28 mouse cellular contexts compared by ENCODE assay signal in the genomic region with DNA sequence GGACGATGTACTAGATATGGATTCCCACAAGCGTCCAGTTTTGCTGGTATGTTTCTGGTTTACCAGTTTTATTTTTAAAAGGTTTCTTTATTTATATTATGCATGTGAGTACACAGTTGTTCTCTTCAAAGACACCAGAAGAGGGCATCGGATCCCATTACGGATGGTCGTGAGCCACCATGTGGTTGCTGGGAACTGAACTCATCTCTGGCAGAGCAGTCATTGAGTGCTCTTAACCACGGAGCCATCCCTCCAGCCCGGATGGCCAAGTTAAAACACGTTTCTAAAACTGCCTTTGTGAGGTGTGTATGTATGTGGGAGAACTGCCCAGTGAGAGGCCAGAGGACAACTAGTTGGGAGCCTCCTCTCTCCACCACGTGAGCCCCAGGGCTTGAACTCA. TPM values are rescaled to one million over a fixed set of nuclear protein-coding genes. Genes with fewer than 3 reads are reported as not detected.
DNase-seq lines count a peak whose midpoint lies in the region; ATAC-seq and TF ChIP-seq lines count a peak whose summit lies in the region.
"Had no signal": no experiment of that assay in that cellular context is flagged by ENCODE, and none has a peak within 500 bp of the region (broad histone marks: within the 10 kb centered on the region; RNA-seq: fewer than 3 reads in every experiment).

No protein-coding gene starts in this region.

- no peak overlapping the region for H3K27ac ChIP-seq in forebrain, postnatal 0 days (ENCODE audit: low read depth, low read length)
- H3K27ac ChIP-seq in forebrain, embryonic 10.5 days, result no peak overlapping the region
- H3K27ac ChIP-seq in liver, adult 2 months (replicated peaks; ENCODE audit: insufficient read depth, low read depth, low read length), result no peak overlapping the region
- H3K27ac ChIP-seq in liver, postnatal 0 days (ENCODE audit: low read depth), result no peak overlapping the region
- H3K27ac ChIP-seq: heart, adult 2 months; heart, embryonic 13.5 days; hindbrain, embryonic 12.5 days; midbrain, embryonic 13.5 days; neural tube, embryonic 12.5 days had no signal

- TF ChIP-seq POLR2A in liver, adult 2 months (IDR thresholded peaks at IDR 0.05; ENCODE audit: extremely low read depth, insufficient read depth, low read length), result no peak

- no peaks in the 10 kb centered on the region for H3K9me3 ChIP-seq in forebrain, postnatal 0 days (ENCODE audit: low read length)
- no peaks in the 10 kb centered on the region for H3K9me3 ChIP-seq in forebrain, embryonic 10.5 days
- no peaks in the 10 kb centered on the region for H3K9me3 ChIP-seq in liver, postnatal 0 days (ENCODE audit: low read length)
- H3K9me3 ChIP-seq: heart, embryonic 13.5 days; hindbrain, embryonic 12.5 days; midbrain, embryonic 13.5 days; neural tube, embryonic 12.5 days had no signal

- no peak for DNase-seq in forebrain, postnatal 0 days
- no peak for DNase-seq in forebrain, embryonic 10.5 days (ENCODE audit: extremely low spot score, low spot score)
- peak; percentile 29 for DNase-seq in liver, adult 2 months (ENCODE audit: extremely low read depth, low read depth, low spot score)
- no peak for DNase-seq in liver, postnatal 0 days
- peak; percentile 67 for DNase-seq in 416B (ENCODE audit: low read depth)
- peak; percentile 38 for DNase-seq in NIH3T3 (ENCODE audit: low read depth)
- DNase-seq in spleen, adult 12 weeks (ENCODE audit: low spot score), result no peak
- no peak for DNase-seq in adrenal gland, postnatal 36 days
- DNase-seq: adrenal gland, postnatal 10 days; B cell, adult 2 months; cerebellum, adult 8-10 months; gastrocnemius, postnatal 14 days; heart, adult 2 months; kidney, adult 8-10 months; kidney, postnatal 25 days; lung, postnatal 14 days; right cerebral cortex, postnatal 14 days; thymus, postnatal 14 days had no signal

- no peaks in the 10 kb centered on the region for H3K4me1 ChIP-seq in forebrain, postnatal 0 days (ENCODE audit: insufficient read depth)
- peaks cover 15% of the 10 kb centered on the region for H3K4me1 ChIP-seq in forebrain, embryonic 10.5 days
- no peaks in the 10 kb centered on the region for H3K4me1 ChIP-seq in liver, adult 2 months (ENCODE audit: control insufficient read depth, insufficient read depth, low read length)
- peaks cover 2% of the 10 kb centered on the region; the same call in 1 of the 2 replicates for H3K4me1 ChIP-seq in liver, postnatal 0 days (ENCODE audit: insufficient read depth)
- H3K4me1 ChIP-seq: neural tube, embryonic 12.5 days had no signal

- 67% methylated on average over 9 of the region's 9 CpGs for WGBS in forebrain, postnatal 0 days
- 73% methylated on average over 9 of the region's 9 CpGs for WGBS in forebrain, embryonic 10.5 days
- 53% methylated on average over 9 of the region's 9 CpGs for WGBS in liver, adult 2 months
- 54% methylated on average over 9 of the region's 9 CpGs for WGBS in liver, postnatal 0 days (ENCODE audit: insufficient replicate concordance)

- H3K4me2 ChIP-seq in forebrain, postnatal 0 days (ENCODE audit: low read depth), result no peak overlapping the region
- H3K4me2 ChIP-seq in liver, postnatal 0 days (ENCODE audit: low read depth, low read length), result no peak overlapping the region
- H3K4me2 ChIP-seq: heart, embryonic 13.5 days; hindbrain, embryonic 12.5 days; midbrain, embryonic 13.5 days; neural tube, embryonic 12.5 days had no signal

- H3K79me2 ChIP-seq in liver, adult 2 months (ENCODE audit: control insufficient read depth, insufficient read depth, low read length), result no peaks in the 10 kb centered on the region

- H3K9ac ChIP-seq in forebrain, postnatal 0 days, result no peak overlapping the region
- no peak overlapping the region for H3K9ac ChIP-seq in liver, adult 2 months (ENCODE audit: low read depth, low read length)
- H3K9ac ChIP-seq in liver, postnatal 0 days (replicated peaks), result no peak overlapping the region
- H3K9ac ChIP-seq: heart, embryonic 13.5 days; hindbrain, embryonic 12.5 days; midbrain, embryonic 13.5 days; neural tube, embryonic 12.5 days had no signal

- H3K27me3 ChIP-seq in forebrain, postnatal 0 days (ENCODE audit: insufficient read depth, low read length), result peaks cover 21% of the 10 kb centered on the region
- H3K27me3 ChIP-seq in forebrain, embryonic 10.5 days (ENCODE audit: poor library complexity, severe bottlenecking), result peaks cover 33% of the 10 kb centered on the region
- H3K27me3 ChIP-seq in liver, adult 2 months (ENCODE audit: control insufficient read depth, insufficient read depth, low read length), result peaks cover 7% of the 10 kb centered on the region
- peaks cover 26% of the 10 kb centered on the region; the same call in 1 of the 2 replicates for H3K27me3 ChIP-seq in liver, postnatal 0 days (ENCODE audit: insufficient read depth, low read length)

- ATAC-seq in forebrain, postnatal 0 days, result no peak
- ATAC-seq in liver, postnatal 0 days, result no peak
- ATAC-seq: forebrain, embryonic 14.5 days; inflammation-experienced regulatory T-cells, adult 6 months; midbrain, embryonic 13.5 days had no signal

- H3K4me3 ChIP-seq in forebrain, postnatal 0 days (ENCODE audit: low read depth, low read length), result no peak overlapping the region
- no peak overlapping the region for H3K4me3 ChIP-seq in forebrain, embryonic 10.5 days
- H3K4me3 ChIP-seq in liver, adult 2 months (ENCODE audit: insufficient read depth, low read depth, low read length), result no peak overlapping the region
- H3K4me3 ChIP-seq in liver, postnatal 0 days (ENCODE audit: low read depth, low read length), result no peak overlapping the region
- H3K4me3 ChIP-seq: heart, adult 2 months; heart, embryonic 13.5 days; hindbrain, embryonic 12.5 days; midbrain, embryonic 13.5 days; neural tube, embryonic 12.5 days had no signal

- TF ChIP-seq EP300 in liver, postnatal 0 days (IDR thresholded peaks at IDR 0.05; ENCODE audit: low read depth), result no peak

- peak; percentile 34; the same call in 1 of the 2 replicates for TF ChIP-seq CTCF in forebrain, postnatal 0 days (IDR thresholded peaks at IDR 0.05; ENCODE audit: low read depth)
- TF ChIP-seq CTCF in liver, adult 2 months (IDR thresholded peaks at IDR 0.05; ENCODE audit: low read depth, low read length), result no peak
- TF ChIP-seq CTCF in liver, postnatal 0 days (IDR thresholded peaks at IDR 0.05; ENCODE audit: low read depth), result no peak

- no peaks in the 10 kb centered on the region for H3K36me3 ChIP-seq in forebrain, postnatal 0 days (ENCODE audit: insufficient read depth)
- H3K36me3 ChIP-seq in forebrain, embryonic 10.5 days (replicated peaks), result no peaks in the 10 kb centered on the region
- H3K36me3 ChIP-seq in liver, adult 2 months (ENCODE audit: control insufficient read depth, insufficient read depth, low read length), result no peaks in the 10 kb centered on the region
- H3K36me3 ChIP-seq in liver, postnatal 0 days (replicated peaks; ENCODE audit: insufficient read depth, low read length), result no peaks in the 10 kb centered on the region
- H3K36me3 ChIP-seq: heart, embryonic 13.5 days; hindbrain, embryonic 12.5 days; midbrain, embryonic 13.5 days; neural tube, embryonic 12.5 days had no signal

RNA-seq across cellular contexts. Expression of a gene that starts 28.6 kb away (rescaled TPM):
- 0.14 TPM in 1 of 2 replicates, not detected in the other for total RNA-seq in forebrain, postnatal 0 days (2014; rRNA removed)
- 0.23 TPM in 1 of 2 replicates, not detected in the other for polyA plus RNA-seq in forebrain, postnatal 0 days (2015; fragmentation: Nextera tagmentation; extraction: Ambion mirVana)
- polyA plus RNA-seq in forebrain, embryonic 10.5 days (2016; fragmentation: Nextera tagmentation; extraction: Ambion mirVana), result 0.17 TPM in 1 of 2 replicates, not detected in the other
- total RNA-seq in liver, adult 2 months (2014; rRNA removed), result not detected in 2 replicates
- polyA plus RNA-seq in liver, adult 2 months (2012; rRNA removed), result 0.25 and 0.31 TPM in 2 replicates
- not detected in 2 replicates for polyA plus RNA-seq in liver, postnatal 0 days (2015; fragmentation: Nextera tagmentation; extraction: Ambion mirVana)
- under 1 TPM; 0.10 to 0.23 TPM for total RNA-seq in adrenal gland, postnatal 36 days (2021)
- total RNA-seq: gastrocnemius, postnatal 14 days; heart, adult 2 months; heart, postnatal 25 days; left cerebral cortex, postnatal 25 days; megakaryocyte progenitor cell, adult 5-6 weeks had no signal
- polyA plus RNA-seq: forebrain, embryonic 14.5 days; heart, adult 2 months; heart, embryonic 13.5 days; inflammation-experienced regulatory T-cells, adult 6 months; midbrain, embryonic 13.5 days; spleen, adult 2 months had no signal

RNA-seq across cellular contexts. Expression of a gene that starts 30.9 kb away (rescaled TPM):
- 0.54 and 1.00 TPM in 2 replicates for total RNA-seq in forebrain, postnatal 0 days (2014; rRNA removed)
- 0.45 and 0.48 TPM in 2 replicates for polyA plus RNA-seq in forebrain, postnatal 0 days (2015; fragmentation: Nextera tagmentation; extraction: Ambion mirVana)
- polyA plus RNA-seq in forebrain, embryonic 10.5 days (2016; fragmentation: Nextera tagmentation; extraction: Ambion mirVana), result 1.5 and 1.9 TPM in 2 replicates
- not detected in 2 replicates for total RNA-seq in liver, adult 2 months (2014; rRNA removed)
- polyA plus RNA-seq in liver, adult 2 months (2012; rRNA removed), result not detected in 2 replicates
- 0.04 and 0.20 TPM in 2 replicates for polyA plus RNA-seq in liver, postnatal 0 days (2015; fragmentation: Nextera tagmentation; extraction: Ambion mirVana)
- total RNA-seq in adrenal gland, postnatal 36 days (2021), result under 1 TPM; 0.07 to 0.10 TPM
- total RNA-seq: megakaryocyte progenitor cell, adult 5-6 weeks had no signal
- polyA plus RNA-seq: inflammation-experienced regulatory T-cells, adult 6 months had no signal

Comparison
In these comparisons a context has a peak if more than half of its experiments do, and no peak if none do; other contexts are left out.
1. DNase-seq: peak in liver, adult 2 months (single experiment), 416B (single experiment) and NIH3T3 (single experiment); none in forebrain, postnatal 0 days (single experiment), forebrain, embryonic 10.5 days (single experiment), liver, postnatal 0 days (single experiment), spleen, adult 12 weeks (single experiment) and adrenal gland, postnatal 36 days (0 of 2).